Mouse (Mus musculus) heart, embryonic 10.5 days (tissue): ENCODE measurements around the gene Mptx2. TPM values are rescaled to one million over a fixed set of nuclear protein-coding genes. Genes with fewer than 3 reads are reported as not detected.
"Not testable (repeated sequence)": the region's sequence is repeated elsewhere in the genome, so short reads cannot be mapped to it uniquely, and the experiment has no call there.

Experiments
- DNase-seq: peaks from one replicate; pipeline ENCODE4 v3.0.0-alpha.2; 2017; ENCODE audit warnings: low spot score
- H3K27ac ChIP-seq: fragments of 300-500 bp; sonication (generic); 2 replicates; pipeline ENCODE4 v1.5.1; 2016; ENCODE audit warnings: mild to moderate bottlenecking
- H3K27me3 ChIP-seq: fragments of 300-500 bp; sonication (generic); 2 replicates; pipeline ENCODE4 v1.6.1; 2016; ENCODE audit warnings: mild to moderate bottlenecking; ENCODE audit not compliant: poor library complexity, insufficient read depth, severe bottlenecking
- H3K36me3 ChIP-seq: fragments of 300-500 bp; sonication (generic); 2 replicates; pipeline ENCODE4 v1.6.1; 2016; ENCODE audit warnings: mild to moderate bottlenecking, moderate library complexity
- H3K4me1 ChIP-seq: fragments of 300-500 bp; sonication (generic); 2 replicates; pipeline ENCODE4 v1.6.1; 2016; ENCODE audit warnings: mild to moderate bottlenecking
- H3K4me3 ChIP-seq: fragments of 300-500 bp; sonication (generic); 2 replicates; pipeline ENCODE4 v1.5.1; 2016; ENCODE audit warnings: mild to moderate bottlenecking, moderate library complexity
- H3K9me3 ChIP-seq: fragments of 300-500 bp; sonication (generic); 2 replicates; pipeline ENCODE4 v1.6.1; 2016; ENCODE audit warnings: mild to moderate bottlenecking, moderate library complexity
- WGBS: fragments of 180-500 bp; shearing (Covaris S2); methylation state at CpG from one replicate; pipeline ENCODE4 v1.1.7; 2016; 5-methylcytosine and 5-hydroxymethylcytosine counted together
- polyA plus RNA-seq: library from polyadenylated mRNA; unstranded; fragments of >200 nt; fragmentation: Nextera tagmentation; extraction: Ambion mirVana; gene quantifications from 2 replicates; pipeline ENCODE4 v1.2.1, GENCODE M21; 2016

The Mptx2 gene
- polyA plus RNA-seq, 1 experiment from 2014 or later, result not detected

- not testable (repeated sequence) for H3K9me3 ChIP-seq, H3K4me3 ChIP-seq, H3K36me3 ChIP-seq, DNase-seq, H3K27me3 ChIP-seq, H3K4me1 ChIP-seq, H3K27ac ChIP-seq
- WGBS, result 77% methylated on average over 1 of the region's 1 CpGs
Observed at GRCm38 (mm10) chr1:173237004-173237403, 40.6 kb downstream of the Mptx2 start.

GRCm38 (mm10) chr1:173227081-173227480 lies 50.5 kb downstream of the Mptx2 start, which contains the start of gene Fcer1a:
Gene Fcer1a (minus strand): TSS chr1:173227214.
- no peaks in the 10 kb centered on the region for H3K36me3 ChIP-seq
- no peaks in the 10 kb centered on the region for H3K9me3 ChIP-seq
- H3K4me3 ChIP-seq, result no peak within 1 kb of the TSS
- 80% methylated on average over 2 of the region's 2 CpGs for WGBS
- H3K27ac ChIP-seq, result no peak within 1 kb of the TSS
- no peak for DNase-seq
- no peaks in the 10 kb centered on the region for H3K27me3 ChIP-seq
- H3K4me1 ChIP-seq, result no peaks in the 10 kb centered on the region

Other genes with a start within 250 kb of the Mptx2 start
- not detected in 2 replicates for gene Olfr1408, start 140.4 kb downstream of the Mptx2 start, polyA plus RNA-seq
- not detected in 2 replicates for gene Olfr1406, start 87.1 kb downstream of the Mptx2 start, polyA plus RNA-seq
- not detected in 2 replicates for gene Olfr218, start 80.0 kb downstream of the Mptx2 start, polyA plus RNA-seq
- gene Olfr1404, start 65.4 kb downstream of the Mptx2 start, polyA plus RNA-seq, result not detected in 2 replicates
- not detected in 2 replicates for gene Fcer1a, start 50.6 kb downstream of the Mptx2 start, polyA plus RNA-seq
- gene Olfr418, start 11.8 kb downstream of the Mptx2 start, polyA plus RNA-seq, result not detected in 2 replicates
- 1.8 and 1.9 TPM in 2 replicates for gene Ackr1, start 56.0 kb upstream of the Mptx2 start, polyA plus RNA-seq
- 1.3 and 1.5 TPM in 2 replicates for gene Aim2, start 73.1 kb upstream of the Mptx2 start, polyA plus RNA-seq
- 1.2 and 1.3 TPM in 2 replicates for gene Cadm3, start 89.9 kb upstream of the Mptx2 start, polyA plus RNA-seq
- gene Ifi206, start 213.3 kb upstream of the Mptx2 start, polyA plus RNA-seq, result not detected in 2 replicates